Mouse (Mus musculus): ENCODE measurements at regions not wholly inside any gene's neighbourhood (a gene's known extent, or its start where the extent isn't known, plus 50 kb on each side); places are given as distances from the start of the nearest gene placed in this dataset.
A peak's percentile ranks its signal among the peaks of the same experiment; 100 is the strongest.

GRCm38 (mm10) chr12:79932905-79933304 is 179.9 kb downstream of the Zfp36l1 start:
- no peak overlapping the region for H3K27ac ChIP-seq (ENCODE audit: low read length)

GRCm38 (mm10) chr12:79931455-79931854 is 181.4 kb downstream of the Zfp36l1 start:
- Histone ChIP-seq H3K27ac (ENCODE audit: low read length) (no peak overlapping the region), H3K4me3 (ENCODE audit: low read length) (no peak overlapping the region), H3K4me2 (ENCODE audit: low read depth, low read length) (no peak overlapping the region), H3K27me3 (ENCODE audit: control insufficient read depth, insufficient read depth, low read length) (no peaks in the 10 kb centered on the region), H3K9me3 (replicated peaks; ENCODE audit: control insufficient read depth, low read length) (no peaks in the 10 kb centered on the region), H3K4me1 (ENCODE audit: control insufficient read depth, insufficient read depth, low read length) (peaks cover 25% of the 10 kb centered on the region), H3K9ac (ENCODE audit: low read length) (no peak overlapping the region), H3K36me3 (ENCODE audit: control insufficient read depth, insufficient read depth) (no peaks in the 10 kb centered on the region)
- WGBS: 63% methylated on average over 5 of the region's 5 CpGs
- ATAC-seq (replicated peaks; ENCODE audit: extremely low read depth, insufficient read depth, low FRiP score): no peak

More at GRCm38 (mm10) chr12:79932905-79933304, 179.9 kb downstream of the Zfp36l1 start:
- 79% methylated on average over 7 of the region's 7 CpGs for WGBS
- Histone ChIP-seq H3K27me3 (ENCODE audit: control insufficient read depth, insufficient read depth, low read length) (no peaks in the 10 kb centered on the region), H3K36me3 (ENCODE audit: control insufficient read depth, insufficient read depth) (no peaks in the 10 kb centered on the region), H3K4me1 (ENCODE audit: control insufficient read depth, insufficient read depth, low read length) (peaks cover 29% of the 10 kb centered on the region), H3K9ac (ENCODE audit: low read length) (no peak overlapping the region), H3K4me2 (ENCODE audit: low read depth, low read length) (no peak overlapping the region), H3K9me3 (replicated peaks; ENCODE audit: control insufficient read depth, low read length) (no peaks in the 10 kb centered on the region), H3K4me3 (ENCODE audit: low read length) (no peak overlapping the region)
- ATAC-seq (replicated peaks; ENCODE audit: extremely low read depth, insufficient read depth, low FRiP score): no peak

GRCm38 (mm10) chr12:79929846-79930245 is 183.0 kb downstream of the Zfp36l1 start:
- Histone ChIP-seq H3K9ac (ENCODE audit: low read length) (no peak overlapping the region), H3K27me3 (ENCODE audit: control insufficient read depth, insufficient read depth, low read length) (no peaks in the 10 kb centered on the region), H3K9me3 (replicated peaks; ENCODE audit: control insufficient read depth, low read length) (no peaks in the 10 kb centered on the region), H3K4me1 (ENCODE audit: control insufficient read depth, insufficient read depth, low read length) (peaks cover 36% of the 10 kb centered on the region), H3K36me3 (ENCODE audit: control insufficient read depth, insufficient read depth) (no peaks in the 10 kb centered on the region), H3K4me3 (ENCODE audit: low read length) (no peak overlapping the region), H3K27ac (ENCODE audit: low read length) (peak overlapping the region; percentile 77), H3K4me2 (ENCODE audit: low read depth, low read length) (no peak overlapping the region)
- no peak for ATAC-seq (replicated peaks; ENCODE audit: extremely low read depth, insufficient read depth, low FRiP score)
- WGBS: 87% methylated on average over 6 of the region's 6 CpGs

GRCm38 (mm10) chr12:79928739-79929380 is 184.0 kb downstream of the Zfp36l1 start:
- WGBS: 45% methylated on average over 6 of the region's 6 CpGs
- Histone ChIP-seq H3K4me2 (ENCODE audit: low read depth, low read length) (no peak overlapping the region), H3K4me3 (ENCODE audit: low read length) (no peak overlapping the region), H3K9ac (ENCODE audit: low read length) (no peak overlapping the region), H3K27me3 (ENCODE audit: control insufficient read depth, insufficient read depth, low read length) (no peaks in the 10 kb centered on the region), H3K27ac (ENCODE audit: low read length) (peak overlapping the region; percentile 77), H3K9me3 (replicated peaks; ENCODE audit: control insufficient read depth, low read length) (no peaks in the 10 kb centered on the region), H3K36me3 (ENCODE audit: control insufficient read depth, insufficient read depth) (no peaks in the 10 kb centered on the region), H3K4me1 (ENCODE audit: control insufficient read depth, insufficient read depth, low read length) (peaks cover 39% of the 10 kb centered on the region)
- ATAC-seq (replicated peaks; ENCODE audit: extremely low read depth, insufficient read depth, low FRiP score): peak; percentile 24; the same call in 1 of the 2 replicates

GRCm38 (mm10) chr12:79928298-79928697 is 184.5 kb downstream of the Zfp36l1 start:
- WGBS: 58% methylated on average over 4 of the region's 4 CpGs
- peak overlapping the region; percentile 77 for H3K27ac ChIP-seq (ENCODE audit: low read length)
- H3K4me3 ChIP-seq (ENCODE audit: low read length): no peak overlapping the region
- H3K36me3 ChIP-seq (ENCODE audit: control insufficient read depth, insufficient read depth): no peaks in the 10 kb centered on the region
- H3K4me1 ChIP-seq (ENCODE audit: control insufficient read depth, insufficient read depth, low read length): peaks cover 38% of the 10 kb centered on the region
- no peaks in the 10 kb centered on the region for H3K9me3 ChIP-seq (replicated peaks; ENCODE audit: control insufficient read depth, low read length)
- H3K27me3 ChIP-seq (ENCODE audit: control insufficient read depth, insufficient read depth, low read length): no peaks in the 10 kb centered on the region
- ATAC-seq (replicated peaks; ENCODE audit: extremely low read depth, insufficient read depth, low FRiP score): no peak
- H3K9ac ChIP-seq (ENCODE audit: low read length): no peak overlapping the region
- H3K4me2 ChIP-seq (ENCODE audit: low read depth, low read length): no peak overlapping the region

- Histone ChIP-seq H3K9me3 (replicated peaks; ENCODE audit: control insufficient read depth, low read length) (no peaks in the 10 kb centered on the region), H3K36me3 (ENCODE audit: control insufficient read depth, insufficient read depth) (no peaks in the 10 kb centered on the region), H3K27me3 (ENCODE audit: control insufficient read depth, insufficient read depth, low read length) (no peaks in the 10 kb centered on the region), H3K4me2 (ENCODE audit: low read depth, low read length) (no peak overlapping the region), H3K4me3 (ENCODE audit: low read length) (no peak overlapping the region), H3K27ac (ENCODE audit: low read length) (peak overlapping the region; percentile 82), H3K4me1 (ENCODE audit: control insufficient read depth, insufficient read depth, low read length) (peaks cover 38% of the 10 kb centered on the region), H3K9ac (ENCODE audit: low read length) (peak overlapping the region; percentile 45; the same call in 1 of the 2 replicates)
- 22% methylated on average over 6 of the region's 6 CpGs for WGBS
- ATAC-seq (replicated peaks; ENCODE audit: extremely low read depth, insufficient read depth, low FRiP score): peak; percentile 62; the same call in 1 of the 2 replicates
Measured at GRCm38 (mm10) chr12:79925704-79926588, 186.9 kb downstream of the Zfp36l1 start.

GRCm38 (mm10) chr12:79924921-79925703 is 187.7 kb downstream of the Zfp36l1 start:
- 0 out of 2 replicates have a peak, but pooled peaks have one; percentile 31 for ATAC-seq (replicated peaks; ENCODE audit: extremely low read depth, insufficient read depth, low FRiP score)
- Histone ChIP-seq H3K4me1 (ENCODE audit: control insufficient read depth, insufficient read depth, low read length) (peaks cover 38% of the 10 kb centered on the region), H3K36me3 (ENCODE audit: control insufficient read depth, insufficient read depth) (no peaks in the 10 kb centered on the region), H3K27me3 (ENCODE audit: control insufficient read depth, insufficient read depth, low read length) (no peaks in the 10 kb centered on the region), H3K4me3 (ENCODE audit: low read length) (no peak overlapping the region), H3K4me2 (ENCODE audit: low read depth, low read length) (no peak overlapping the region; the same call in 1 of the 2 replicates), H3K27ac (ENCODE audit: low read length) (peak overlapping the region; percentile 82), H3K9me3 (replicated peaks; ENCODE audit: control insufficient read depth, low read length) (0 out of 2 replicates have a peak, but pooled peaks cover 2% of the 10 kb centered on the region), H3K9ac (ENCODE audit: low read length) (peak overlapping the region; percentile 45; the same call in 1 of the 2 replicates)
- 31% methylated on average over 16 of the region's 16 CpGs for WGBS

- 0 out of 2 replicates have a peak, but pooled peaks cover 2% of the 10 kb centered on the region for H3K9me3 ChIP-seq (replicated peaks; ENCODE audit: control insufficient read depth, low read length)
- no peak overlapping the region for H3K9ac ChIP-seq (ENCODE audit: low read length)
- no peak overlapping the region for H3K4me3 ChIP-seq (ENCODE audit: low read length)
- H3K4me1 ChIP-seq (ENCODE audit: control insufficient read depth, insufficient read depth, low read length): peaks cover 30% of the 10 kb centered on the region
- no peak overlapping the region for H3K4me2 ChIP-seq (ENCODE audit: low read depth, low read length)
- no peaks in the 10 kb centered on the region for H3K36me3 ChIP-seq (ENCODE audit: control insufficient read depth, insufficient read depth)
- no peak overlapping the region for H3K27ac ChIP-seq (ENCODE audit: low read length)
- 86% methylated on average over 6 of the region's 6 CpGs for WGBS
- no peaks in the 10 kb centered on the region for H3K27me3 ChIP-seq (ENCODE audit: control insufficient read depth, insufficient read depth, low read length)
- no peak for ATAC-seq (replicated peaks; ENCODE audit: extremely low read depth, insufficient read depth, low FRiP score)
Measured at GRCm38 (mm10) chr12:79923811-79924210, 189.0 kb downstream of the Zfp36l1 start.
